Mouse (Mus musculus) embryonic facial prominence, embryonic 11.5 days (tissue): ENCODE measurements at regions not wholly inside any gene's neighbourhood (a gene's known extent, or its start where the extent isn't known, plus 50 kb on each side); places are given as distances from the start of the nearest gene placed in this dataset.
A peak's percentile ranks its signal among the peaks of the same experiment; 100 is the strongest.

Experiments used
- ATAC-seq: fragments of 200-750 bp; cut with Nextera tagmentation; replicated peaks from 2 replicates; pipeline ENCODE4 v1.8.0; 2017; ENCODE audit warnings: low read depth; ENCODE audit not compliant: insufficient number of reproducible peaks, low FRiP score, low TSS enrichment
- DNase-seq: peaks from one replicate; pipeline ENCODE4 v3.0.0-alpha.2; 2015; ENCODE audit warnings: low spot score
- H3K27ac ChIP-seq: fragments of 300-500 bp; sonication (generic); replicated peaks from 2 replicates; pipeline ENCODE4 v1.5.1; 2014; ENCODE audit warnings: mild to moderate bottlenecking, low read depth, low read length, control low read depth
- H3K27me3 ChIP-seq: fragments of 300-500 bp; sonication (generic); 2 replicates; pipeline ENCODE4 v1.6.1; 2014; ENCODE audit warnings: mild to moderate bottlenecking, low read length, moderate library complexity, mixed read lengths; ENCODE audit not compliant: control insufficient read depth, insufficient read depth
- H3K36me3 ChIP-seq: fragments of 300-500 bp; sonication (generic); replicated peaks from 2 replicates; pipeline ENCODE4 v1.6.1; 2014; ENCODE audit warnings: low read depth, mild to moderate bottlenecking, low read length, moderate library complexity, mixed read lengths; ENCODE audit not compliant: control insufficient read depth, insufficient read depth
- H3K4me1 ChIP-seq: fragments of 300-500 bp; sonication (generic); 2 replicates; pipeline ENCODE4 v1.6.1; 2014; ENCODE audit warnings: low read length, mixed read lengths; ENCODE audit not compliant: control insufficient read depth, insufficient read depth
- H3K4me2 ChIP-seq: fragments of 300-500 bp; sonication (generic); 2 replicates; pipeline ENCODE4 v1.6.1; 2014; ENCODE audit warnings: low read depth, mild to moderate bottlenecking, control low read depth, low read length, moderate library complexity
- H3K4me3 ChIP-seq: fragments of 300-500 bp; sonication (generic); 2 replicates; pipeline ENCODE4 v1.5.1; 2014; ENCODE audit warnings: low read depth, low read length, control low read depth
- H3K9ac ChIP-seq: fragments of 300-500 bp; sonication (generic); replicated peaks from 2 replicates; pipeline ENCODE4 v1.6.1; 2014; ENCODE audit warnings: mild to moderate bottlenecking, control low read depth, low read length
- H3K9me3 ChIP-seq: fragments of 300-500 bp; sonication (generic); replicated peaks from 2 replicates; pipeline ENCODE4 v1.6.1; 2016; ENCODE audit warnings: mild to moderate bottlenecking, low read length, inconsistent platforms, mixed read lengths; ENCODE audit not compliant: control insufficient read depth
- WGBS: fragments of 180-500 bp; shearing (Covaris S2); extraction: QIAGEN DNeasy Blood & Tissue Kit; methylation state at CpG from one replicate; pipeline ENCODE4 v1.1.7; 2014; 5-methylcytosine and 5-hydroxymethylcytosine counted together

GRCm38 (mm10) chr2:50589195-50589594, 292.6 kb upstream of the Mmadhc start:
- WGBS: 76% methylated on average over 6 of the region's 6 CpGs
- ATAC-seq: no peak

DNA sequence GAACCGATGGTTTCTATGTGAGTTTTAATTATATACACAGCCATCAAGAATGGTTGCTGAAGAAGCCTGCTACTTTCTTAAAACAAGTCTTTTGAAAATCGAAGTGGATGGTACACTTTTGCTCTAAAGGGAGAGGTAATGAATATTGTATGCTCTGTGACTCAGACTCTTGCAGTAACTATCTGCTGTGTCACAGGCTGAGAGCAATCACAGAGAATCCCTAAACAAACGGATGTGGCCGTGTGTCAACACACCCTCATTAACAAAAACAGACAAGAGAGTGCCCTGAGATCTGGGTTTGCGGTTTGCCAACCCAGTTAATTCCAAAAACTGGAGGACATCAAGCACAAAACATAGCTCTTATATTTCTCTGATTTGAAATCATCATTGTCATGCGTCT, 292.1 kb upstream of the Mmadhc start:
- no peak for ATAC-seq
- H3K36me3 ChIP-seq: no peaks in the 10 kb centered on the region
- H3K4me2 ChIP-seq: no peak overlapping the region
- DNase-seq: no peak
- no peak overlapping the region for H3K9ac ChIP-seq
- H3K27me3 ChIP-seq: no peaks in the 10 kb centered on the region
- no peak overlapping the region for H3K27ac ChIP-seq
- no peak overlapping the region for H3K4me3 ChIP-seq
- 73% methylated on average over 6 of the region's 6 CpGs for WGBS
- H3K9me3 ChIP-seq: no peaks in the 10 kb centered on the region
- H3K4me1 ChIP-seq: no peaks in the 10 kb centered on the region

More at GRCm38 (mm10) chr2:50589195-50589594, 292.6 kb upstream of the Mmadhc start:
- Histone ChIP-seq H3K4me3 (no peak overlapping the region), H3K27ac (no peak overlapping the region), H3K4me1 (no peaks in the 10 kb centered on the region), H3K4me2 (no peak overlapping the region), H3K27me3 (no peaks in the 10 kb centered on the region), H3K36me3 (no peaks in the 10 kb centered on the region), H3K9me3 (no peaks in the 10 kb centered on the region), H3K9ac (no peak overlapping the region)
- DNase-seq: no peak

DNA sequence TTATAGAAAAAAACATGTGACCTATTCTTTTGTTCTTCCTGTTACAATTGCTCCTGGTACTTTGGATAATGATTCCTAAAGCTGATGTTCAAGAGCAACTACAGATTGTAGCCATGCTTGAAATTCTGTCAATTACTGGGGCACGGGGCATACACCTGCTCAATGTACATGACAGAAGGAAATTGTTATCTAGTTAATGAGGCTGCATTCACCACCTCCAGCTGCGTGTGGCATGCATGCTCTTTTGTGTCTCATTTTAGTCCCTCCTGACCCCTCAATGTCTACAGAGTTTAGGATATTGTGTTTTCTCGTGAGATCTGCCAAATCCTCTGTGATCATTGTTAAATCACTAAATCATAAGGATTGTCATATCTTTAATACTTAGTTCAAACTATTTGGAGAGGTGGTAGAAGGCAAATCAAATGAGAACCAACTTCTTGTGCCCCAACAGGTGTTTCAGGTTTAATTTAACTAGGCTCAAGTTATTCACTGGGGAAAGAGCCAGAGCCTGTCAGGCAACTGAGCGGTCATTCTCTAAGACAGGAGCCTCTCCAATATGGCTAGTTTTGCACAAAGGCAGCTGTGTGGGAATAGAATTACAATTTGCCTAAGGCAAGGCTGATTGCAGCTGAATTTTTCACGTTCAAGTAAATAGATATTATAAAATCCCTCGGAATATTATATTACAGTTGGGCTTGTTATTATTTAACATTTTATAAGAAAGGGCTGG, 289.9 kb upstream of the Mmadhc start:
- H3K9ac ChIP-seq: no peak overlapping the region
- H3K9me3 ChIP-seq: no peaks in the 10 kb centered on the region
- no peaks in the 10 kb centered on the region for H3K36me3 ChIP-seq
- no peaks in the 10 kb centered on the region for H3K4me1 ChIP-seq
- H3K27me3 ChIP-seq: no peaks in the 10 kb centered on the region
- no peak overlapping the region for H3K27ac ChIP-seq
- H3K4me3 ChIP-seq: no peak overlapping the region
- ATAC-seq (0 out of 2 replicates have a peak, but pooled peaks have one; percentile 48), DNase-seq (peak; percentile 73)
- 37% methylated on average over 6 of the region's 6 CpGs for WGBS
- H3K4me2 ChIP-seq: no peak overlapping the region

DNA sequence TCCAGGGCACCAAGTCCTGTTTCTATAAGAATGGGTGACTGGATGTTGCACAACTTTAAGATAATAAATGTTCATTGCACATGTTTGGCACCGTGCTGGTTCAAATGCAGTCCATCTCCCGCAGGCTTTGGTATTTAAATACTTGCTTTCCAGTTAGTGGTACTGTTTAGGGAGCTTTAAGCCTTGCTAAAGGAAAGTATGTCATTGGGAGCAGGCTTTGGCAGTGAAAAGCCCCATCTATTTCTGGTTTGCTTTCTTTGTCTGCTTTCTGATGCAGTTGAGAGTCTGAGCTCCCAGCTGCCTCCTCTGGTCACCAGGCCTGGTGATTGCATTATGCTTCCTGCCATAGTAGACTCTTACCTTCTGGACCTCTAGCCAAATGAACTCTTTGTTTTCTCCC, 283.0 kb upstream of the Mmadhc start:
- no peak overlapping the region for H3K9ac ChIP-seq
- ATAC-seq (no peak), DNase-seq (no peak)
- H3K27ac ChIP-seq: no peak overlapping the region
- no peaks in the 10 kb centered on the region for H3K36me3 ChIP-seq
- no peak overlapping the region for H3K4me3 ChIP-seq
- H3K4me2 ChIP-seq: no peak overlapping the region
- no peaks in the 10 kb centered on the region for H3K4me1 ChIP-seq
- WGBS: 86% methylated on average over 2 of the region's 2 CpGs
- no peaks in the 10 kb centered on the region for H3K27me3 ChIP-seq
- H3K9me3 ChIP-seq: no peaks in the 10 kb centered on the region

- Histone ChIP-seq H3K36me3 (no peaks in the 10 kb centered on the region), H3K9ac (no peak overlapping the region), H3K9me3 (no peaks in the 10 kb centered on the region), H3K4me2 (no peak overlapping the region), H3K4me3 (no peak overlapping the region), H3K27ac (no peak overlapping the region), H3K4me1 (no peaks in the 10 kb centered on the region), H3K27me3 (no peaks in the 10 kb centered on the region)
- WGBS: 78% methylated on average over 6 of the region's 6 CpGs
- ATAC-seq: no peak
- DNase-seq: no peak
Observed at GRCm38 (mm10) chr2:50578278-50579043, 281.9 kb upstream of the Mmadhc start.

GRCm38 (mm10) chr2:50577736-50578135, 281.1 kb upstream of the Mmadhc start:
- DNase-seq (no peak), ATAC-seq (no peak)
- Histone ChIP-seq H3K4me3 (no peak overlapping the region), H3K36me3 (no peaks in the 10 kb centered on the region), H3K27ac (no peak overlapping the region), H3K4me2 (no peak overlapping the region), H3K4me1 (no peaks in the 10 kb centered on the region), H3K9ac (no peak overlapping the region), H3K9me3 (no peaks in the 10 kb centered on the region), H3K27me3 (no peaks in the 10 kb centered on the region)
- WGBS: 87% methylated on average over 9 of the region's 9 CpGs

GRCm38 (mm10) chr2:50573455-50573854, 276.9 kb upstream of the Mmadhc start:
- no peak overlapping the region for H3K4me3 ChIP-seq
- no peaks in the 10 kb centered on the region for H3K36me3 ChIP-seq
- H3K9ac ChIP-seq: no peak overlapping the region
- WGBS: 75% methylated on average over 3 of the region's 3 CpGs
- no peaks in the 10 kb centered on the region for H3K9me3 ChIP-seq
- H3K27ac ChIP-seq: no peak overlapping the region
- DNase-seq: no peak
- no peak overlapping the region for H3K4me2 ChIP-seq
- no peak for ATAC-seq
- no peaks in the 10 kb centered on the region for H3K27me3 ChIP-seq
- H3K4me1 ChIP-seq: no peaks in the 10 kb centered on the region

GRCm38 (mm10) chr2:50571021-50571420, 274.4 kb upstream of the Mmadhc start:
- Histone ChIP-seq H3K27ac (no peak overlapping the region), H3K4me1 (no peaks in the 10 kb centered on the region), H3K4me3 (no peak overlapping the region), H3K36me3 (no peaks in the 10 kb centered on the region), H3K9ac (no peak overlapping the region), H3K9me3 (no peaks in the 10 kb centered on the region), H3K4me2 (no peak overlapping the region), H3K27me3 (no peaks in the 10 kb centered on the region)
- WGBS: 68% methylated on average over 4 of the region's 4 CpGs
- no peak for ATAC-seq
- no peak for DNase-seq
